Mouse (Mus musculus): ENCODE data around the gene Arsb.

- TF ChIP-seq CTCF (IDR thresholded peaks at IDR 0.05; ENCODE audit: control insufficient read depth, insufficient read depth, low read length): no peak
- no peak for TF ChIP-seq POLR2A (IDR thresholded peaks at IDR 0.05; ENCODE audit: borderline replicate concordance, control insufficient read depth, low read depth, low read length)
Observed at GRCm38 (mm10) chr13:93814081-93814480, 42.7 kb downstream of the Arsb start.
